Mouse (Mus musculus) adrenal gland, postnatal 10 days (tissue): ENCODE measurements around the gene Hjurp. TPM values are rescaled to one million over a fixed set of nuclear protein-coding genes. Genes with fewer than 3 reads are reported as not detected.

Experiments
- DNase-seq: peaks from one replicate; pipeline ENCODE4 v3.0.0; 2021; ENCODE audit warnings: mixed read lengths
- total RNA-seq, 2 experiments: library from RNA; stranded (reverse); gene quantifications; 2 replicates each; pipeline ENCODE4 v1.2.3; 2021

Gene Hjurp
- total RNA-seq, 2 experiments from 2014 or later = 63.8 to 91.9 TPM

DNA sequence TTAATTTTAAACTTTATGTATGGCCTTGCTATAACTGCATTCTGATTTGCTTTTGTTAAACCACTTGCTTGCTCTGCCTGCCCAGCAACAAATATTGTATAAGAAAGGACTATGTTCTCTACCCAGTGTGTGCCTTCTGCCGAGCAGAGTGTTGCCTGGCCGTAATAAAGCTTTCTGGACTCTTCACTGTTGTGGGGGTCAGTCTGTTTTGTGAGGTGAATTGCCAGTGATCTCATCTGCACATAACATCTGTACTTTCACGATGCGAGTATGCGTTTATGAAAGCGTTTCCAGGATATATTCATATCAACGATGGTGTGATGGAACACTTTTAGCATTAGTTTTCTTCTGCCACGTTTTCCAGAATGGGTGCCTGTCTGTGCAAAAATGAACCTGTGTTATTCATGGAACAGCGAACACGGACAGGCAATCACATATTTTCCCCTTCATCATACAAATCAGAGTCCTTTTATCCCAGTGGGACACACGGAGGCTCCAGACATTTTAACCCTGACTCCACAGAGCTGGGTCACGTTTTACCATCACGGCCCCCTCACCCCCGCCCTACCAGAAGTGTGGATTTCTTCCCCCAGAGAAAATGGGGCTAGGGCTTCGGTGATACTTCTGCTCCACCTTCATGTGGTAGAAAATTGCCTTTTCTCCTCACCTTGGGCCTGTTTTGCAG is 2.7 kb upstream of the Hjurp start:
- DNase-seq = peak; percentile 21

DNA sequence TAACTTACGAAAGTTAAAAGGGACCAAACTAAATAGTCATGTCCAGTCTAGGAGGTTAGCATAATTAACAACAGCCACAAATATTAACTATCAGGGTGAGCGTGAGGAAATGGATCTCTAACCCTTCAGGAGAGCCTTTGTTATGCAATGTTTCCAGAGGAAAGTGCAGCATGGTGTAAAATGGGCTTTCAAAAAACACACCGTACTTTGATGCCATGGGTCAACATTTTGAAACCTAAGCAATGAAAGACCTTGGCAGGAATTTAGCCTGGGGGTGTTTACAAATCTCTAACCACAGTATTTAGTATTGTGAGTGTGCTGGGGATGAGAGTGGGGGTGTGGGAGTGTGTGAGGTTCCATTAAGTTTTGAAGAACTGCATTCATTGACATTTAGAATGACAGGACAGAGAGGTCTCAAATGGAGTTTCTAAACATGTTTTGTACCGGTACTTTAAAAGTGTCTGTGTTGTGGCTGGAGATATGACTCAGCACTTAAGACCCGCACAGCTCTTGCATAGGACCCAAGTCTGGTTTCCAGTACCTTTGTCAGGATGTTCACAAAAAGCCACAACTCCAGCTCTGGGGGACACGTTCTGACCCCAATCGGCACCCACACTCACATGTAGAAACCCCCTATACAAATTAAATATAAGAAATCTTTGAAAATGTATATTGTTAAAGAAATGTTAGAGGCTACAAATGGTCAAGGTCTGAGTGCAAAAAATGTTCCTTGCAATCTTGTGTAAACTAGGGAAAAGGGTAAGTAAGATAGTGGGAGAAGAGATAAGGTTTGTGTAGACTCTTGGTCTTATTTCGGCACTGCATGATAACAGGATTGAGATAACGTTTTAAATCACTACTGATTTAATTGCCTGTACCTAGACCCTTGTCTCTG is 1.9 kb upstream of the Hjurp start:
- peak; percentile 59 for DNase-seq

DNA sequence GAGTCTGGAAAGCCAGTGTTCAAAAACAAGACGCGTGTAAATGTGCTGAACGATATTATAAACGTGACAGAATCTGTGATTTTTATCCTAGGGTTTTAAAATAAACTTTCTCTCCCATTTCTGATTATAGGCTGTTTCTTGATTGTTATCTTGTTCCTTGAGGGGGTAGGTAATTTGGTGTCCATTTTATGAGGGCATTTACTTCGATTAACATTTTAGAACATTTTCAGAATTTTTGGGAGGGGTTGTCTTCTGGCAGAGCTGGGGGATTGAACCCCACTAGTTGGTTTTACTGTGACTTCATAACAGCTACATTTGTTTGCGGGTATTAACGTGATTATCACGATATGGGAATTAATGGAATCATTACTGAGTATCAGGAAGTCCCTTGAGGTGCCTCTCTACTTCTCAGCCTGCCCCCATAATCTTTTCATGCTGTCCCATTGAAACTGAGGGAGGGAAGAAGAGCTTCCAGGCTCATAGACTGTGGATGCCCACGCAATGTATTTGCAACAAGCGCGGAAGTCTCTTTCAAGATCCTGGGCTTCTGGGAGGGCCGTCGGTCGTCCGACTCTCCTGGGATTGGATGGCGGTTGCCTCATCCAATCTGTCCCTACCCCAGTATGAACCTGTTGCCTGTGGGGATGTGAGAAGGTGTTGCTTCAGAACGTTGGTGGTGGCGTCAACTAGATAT is 532 bp upstream of the Hjurp start:
- peak; percentile 63 for DNase-seq

DNA sequence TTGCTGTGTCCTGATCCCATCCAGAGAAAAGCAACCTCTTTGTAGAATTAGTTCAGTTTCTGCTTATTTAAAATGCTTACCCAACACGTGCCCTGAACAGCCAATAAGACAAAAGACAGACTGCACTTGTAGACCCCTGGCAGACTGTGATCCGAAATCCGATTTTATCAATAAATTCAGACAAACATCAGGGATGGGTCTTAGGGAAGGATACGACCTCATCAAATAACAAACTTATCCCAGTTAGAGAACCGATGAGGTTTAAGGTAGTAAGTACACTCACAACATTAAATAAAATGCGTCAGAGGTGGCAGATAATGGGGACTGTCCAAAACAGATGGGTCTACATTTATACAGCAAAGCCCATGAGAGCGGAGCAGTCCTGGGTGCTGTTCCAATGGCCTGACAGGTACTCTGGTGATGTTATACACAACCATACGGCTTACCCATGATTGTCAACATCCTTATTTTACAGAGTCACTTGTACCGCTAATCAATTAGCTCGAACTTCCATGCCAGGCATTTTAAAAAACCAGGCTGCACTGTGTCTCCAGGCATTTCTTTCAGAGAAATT is 822 bp downstream of the Hjurp start:
- DNase-seq = peak; percentile 19

- peak; percentile 21 for DNase-seq
Observed at GRCm38 (mm10) chr1:88275698-88276523, 1.5 kb downstream of the Hjurp start.

DNA sequence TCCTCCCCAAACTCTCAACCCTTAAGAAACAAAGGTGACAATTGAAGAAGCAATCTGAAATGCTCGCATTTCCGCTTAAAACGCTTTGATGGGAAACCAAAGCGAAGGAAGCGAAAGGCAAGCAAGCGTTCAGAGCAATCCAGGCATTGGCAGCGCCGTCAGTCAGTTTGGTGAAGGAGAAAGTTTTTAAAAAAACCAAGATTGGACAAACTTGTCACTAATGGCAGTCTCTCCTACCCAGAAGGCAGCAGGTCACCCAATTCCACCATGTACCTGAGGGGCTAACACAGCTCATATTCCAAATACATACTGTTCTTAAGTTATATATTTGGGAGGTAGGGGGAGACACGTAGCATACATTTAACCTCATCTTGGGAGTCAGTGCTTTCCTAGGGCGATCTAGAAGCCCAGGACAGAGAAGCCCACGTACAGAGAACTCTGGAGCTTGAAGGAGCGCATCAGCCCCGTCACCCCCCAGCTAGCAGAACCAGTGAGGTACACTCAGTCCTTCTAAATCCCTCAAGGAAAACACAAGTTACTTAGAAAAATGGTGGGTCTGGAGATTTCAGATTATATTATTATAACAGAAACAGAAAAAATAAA is 2.3 kb downstream of the Hjurp start:
- DNase-seq = no peak

- DNase-seq = no peak
Observed at GRCm38 (mm10) chr1:88274371-88275077, 2.9 kb downstream of the Hjurp start.

- no peak for DNase-seq
Observed at GRCm38 (mm10) chr1:88273832-88274231, 3.6 kb downstream of the Hjurp start.

- no peak for DNase-seq
Observed at GRCm38 (mm10) chr1:88273326-88273725, 4.1 kb downstream of the Hjurp start.

DNA sequence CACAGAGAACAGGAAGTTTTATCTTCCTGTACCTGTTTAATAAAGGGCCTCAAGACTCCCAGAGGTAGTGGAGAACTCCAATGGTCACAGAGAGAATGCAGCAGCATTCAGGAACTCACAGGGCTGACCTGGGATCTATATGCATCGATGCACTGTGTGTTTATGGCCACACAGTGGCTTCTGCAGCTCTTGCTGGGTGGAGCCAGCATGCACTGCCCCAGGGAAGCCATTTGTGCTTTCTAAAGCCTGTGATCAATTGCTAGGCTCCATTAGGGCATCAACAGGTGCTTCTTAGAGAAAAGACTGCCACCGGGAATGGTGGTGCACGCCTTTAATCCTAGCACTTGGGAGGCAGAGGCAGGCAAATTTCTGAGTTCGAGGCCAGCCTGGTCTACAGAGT is 4.6 kb downstream of the Hjurp start:
- DNase-seq = no peak

- peak; percentile 12 for DNase-seq
Observed at GRCm38 (mm10) chr1:88269539-88270309, 7.7 kb downstream of the Hjurp start.

- DNase-seq = peak; percentile 31
Observed at GRCm38 (mm10) chr1:88268070-88268469, 9.4 kb downstream of the Hjurp start.

DNA sequence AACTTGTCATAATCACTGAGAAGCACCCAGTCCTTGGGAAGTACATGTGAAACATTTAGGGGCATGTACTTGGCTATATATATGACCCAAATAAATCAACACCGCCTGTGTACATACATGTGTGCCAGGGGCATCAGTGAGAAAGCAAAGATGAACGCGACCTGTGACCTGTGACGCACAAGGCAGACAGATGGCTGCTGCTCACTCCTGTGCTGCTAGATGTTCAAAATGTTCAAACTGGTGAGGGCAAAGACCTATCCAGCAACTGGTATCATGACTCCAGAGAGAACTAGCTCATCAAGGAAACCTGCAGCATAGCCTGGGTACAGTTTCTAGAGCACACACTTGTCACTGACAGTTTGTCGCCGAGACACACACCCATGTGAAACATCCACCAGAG is 9.9 kb downstream of the Hjurp start:
- peak; percentile 12 for DNase-seq

DNA sequence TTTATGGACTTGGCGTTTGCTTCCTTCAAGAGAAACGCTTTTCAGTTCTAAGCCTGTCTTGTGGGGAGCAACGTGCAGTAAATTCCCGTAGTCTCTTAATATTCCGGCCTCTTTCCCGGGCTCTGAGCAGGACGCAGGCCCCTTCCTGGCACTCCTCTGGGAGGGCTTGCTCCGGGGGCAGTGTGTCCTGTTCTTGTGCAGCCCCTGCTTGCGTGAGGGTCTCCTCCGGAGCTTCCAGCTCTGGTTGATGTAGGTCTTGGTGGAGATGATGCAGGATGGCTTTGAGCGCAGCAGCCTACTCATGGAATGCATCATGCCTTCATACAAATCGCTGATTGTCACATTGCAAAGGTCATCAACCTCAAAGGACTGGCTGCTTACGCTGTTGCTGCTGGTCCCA is 11.3 kb downstream of the Hjurp start:
- DNase-seq = peak; percentile 15

GRCm38 (mm10) chr1:88264869-88265240 is 12.6 kb downstream of the Hjurp start:
- DNase-seq = peak; percentile 75

DNA sequence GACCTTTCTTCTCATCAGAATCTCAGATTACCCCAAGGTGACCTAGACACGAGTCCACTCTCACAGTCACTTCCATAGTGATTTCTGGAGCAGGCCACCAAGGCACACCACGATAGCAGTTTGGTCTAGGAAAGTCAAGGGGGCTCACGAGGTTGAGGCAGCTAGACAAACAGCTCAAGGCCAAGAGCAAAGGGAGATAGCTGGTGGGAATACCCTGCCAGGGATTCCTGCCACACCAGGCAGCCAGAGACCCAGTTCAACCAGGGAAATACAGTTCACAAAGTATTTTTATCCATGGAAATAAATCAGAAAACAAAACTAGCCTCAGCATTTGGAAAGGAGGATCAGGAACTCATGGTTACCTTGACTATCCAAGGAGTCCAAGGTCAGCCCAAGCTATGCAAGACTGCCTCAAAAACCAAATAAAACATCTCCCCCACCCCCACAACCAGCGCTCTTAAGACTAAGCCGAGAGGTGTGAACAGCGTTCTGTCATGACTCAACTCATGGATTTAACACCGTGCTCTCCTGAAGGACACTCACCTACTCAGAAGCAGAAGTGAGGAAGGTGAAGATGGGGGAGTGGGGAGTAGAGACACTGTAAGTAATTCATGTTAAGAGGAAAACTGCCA is 13.1 kb downstream of the Hjurp start:
- DNase-seq = no peak

DNA sequence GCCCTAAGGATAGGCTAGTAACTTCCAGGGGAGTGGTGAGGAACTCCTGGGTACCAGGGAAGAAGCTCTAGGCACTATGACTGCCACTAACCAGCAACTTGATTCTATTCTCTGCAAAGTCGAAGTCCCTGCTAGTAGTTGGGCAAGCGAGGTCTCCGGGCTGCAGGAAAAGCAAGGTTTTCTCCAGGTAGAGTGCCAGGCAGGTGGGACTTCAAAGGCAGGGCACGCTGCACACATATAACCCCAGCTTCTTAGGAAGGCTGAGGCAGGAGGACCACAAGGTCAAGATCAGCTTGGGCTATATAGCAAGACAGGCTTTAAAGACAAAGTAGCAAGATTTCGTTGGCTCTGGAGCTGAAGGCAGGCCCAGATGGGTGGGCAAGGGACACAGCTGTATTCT is 13.7 kb downstream of the Hjurp start:
- DNase-seq = no peak

DNA sequence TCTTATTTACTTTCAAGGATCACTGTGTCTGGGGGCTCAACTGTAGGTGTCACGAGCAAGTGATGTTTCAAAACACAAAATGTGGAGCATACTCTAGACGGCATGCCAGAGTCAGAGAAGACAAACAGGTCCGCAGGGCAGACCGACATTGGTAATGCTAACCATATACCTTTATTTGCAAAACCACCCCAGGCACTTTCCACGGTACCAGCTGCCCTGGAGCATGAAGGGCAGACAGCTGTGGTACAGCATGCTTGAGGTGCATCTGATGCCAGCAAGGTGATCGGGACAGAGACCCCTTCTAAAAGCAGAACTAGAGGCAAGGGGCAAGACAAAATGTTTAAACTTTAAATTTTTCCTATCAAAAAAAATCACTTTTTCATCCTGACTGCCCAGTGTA is 14.5 kb downstream of the Hjurp start:
- DNase-seq = no peak

DNA sequence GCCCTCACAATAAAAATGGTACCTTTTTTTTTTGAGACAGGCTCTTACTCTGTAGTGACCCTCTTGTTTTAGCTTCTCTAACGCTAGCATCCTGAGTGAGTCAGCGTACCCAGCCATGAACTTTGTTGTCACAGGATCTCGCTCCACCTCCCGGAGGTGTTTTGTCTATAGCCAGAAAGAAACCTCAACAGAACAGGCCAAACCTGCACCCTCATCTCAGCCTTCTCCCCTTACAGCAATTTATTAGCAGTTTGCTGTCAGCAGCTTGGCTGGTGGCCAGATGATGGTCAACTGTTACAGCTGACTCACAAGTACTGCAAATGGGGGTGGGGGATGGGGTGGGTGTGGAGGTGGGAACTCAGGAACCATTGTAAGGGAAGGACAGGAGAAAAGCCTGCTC is 15.2 kb downstream of the Hjurp start:
- DNase-seq = peak; percentile 90
